Mouse (Mus musculus) limb, embryonic 14.5 days (tissue): Measurements from ENCODE around the gene Olfr1499. TPM values are rescaled to one million over a fixed set of nuclear protein-coding genes. Genes with fewer than 3 reads are reported as not detected.

ENCODE experiments used
- ATAC-seq: fragments of 200-750 bp; cut with Nextera tagmentation; 2 replicates; pipeline ENCODE4 v1.8.0; 2017; ENCODE audit warnings: low read depth, moderate number of reproducible peaks, moderate TSS enrichment; ENCODE audit not compliant: low FRiP score
- DNase-seq: peaks from one replicate; pipeline ENCODE4 v3.0.0-alpha.2; 2015; ENCODE audit warnings: low spot score
- H3K27ac ChIP-seq: fragments of 300-500 bp; sonication (generic); replicated peaks from 2 replicates; pipeline ENCODE4 v1.5.1; 2014; ENCODE audit warnings: low read depth, mild to moderate bottlenecking, low read length, moderate library complexity, mixed read lengths
- H3K27me3 ChIP-seq: fragments of 300-500 bp; sonication (generic); 2 replicates; pipeline ENCODE4 v1.6.1; 2014; ENCODE audit warnings: low read length, mixed read lengths; ENCODE audit not compliant: control insufficient read depth, insufficient read depth
- H3K36me3 ChIP-seq: fragments of 300-500 bp; sonication (generic); 2 replicates; pipeline ENCODE4 v1.6.1; 2014; ENCODE audit warnings: mild to moderate bottlenecking, low read length, moderate library complexity, mixed read lengths; ENCODE audit not compliant: control insufficient read depth, insufficient read depth
- H3K4me1 ChIP-seq: fragments of 300-500 bp; sonication (generic); 2 replicates; pipeline ENCODE4 v1.6.1; 2014; ENCODE audit warnings: antibody characterized with exemption, low read length, mixed read lengths; ENCODE audit not compliant: control insufficient read depth, insufficient read depth
- H3K4me2 ChIP-seq: fragments of 300-500 bp; sonication (generic); replicated peaks from 2 replicates; pipeline ENCODE4 v1.6.1; 2014; ENCODE audit warnings: low read depth, mild to moderate bottlenecking, low read length, moderate library complexity; ENCODE audit not compliant: severe bottlenecking
- H3K4me3 ChIP-seq: fragments of 300-500 bp; sonication (generic); replicated peaks from 2 replicates; pipeline ENCODE4 v1.5.1; 2014; ENCODE audit warnings: low read length
- H3K9ac ChIP-seq: fragments of 300-500 bp; sonication (generic); 2 replicates; pipeline ENCODE4 v1.6.1; 2014; ENCODE audit warnings: mild to moderate bottlenecking, low read depth, low read length, moderate library complexity; ENCODE audit not compliant: severe bottlenecking
- H3K9me3 ChIP-seq: fragments of 300-500 bp; sonication (generic); 2 replicates; pipeline ENCODE4 v1.6.1; 2016; ENCODE audit warnings: low read length; ENCODE audit not compliant: control insufficient read depth
- POLR2A ChIP-seq: fragments of 200-500 bp; IDR thresholded peaks from 2 replicates; pipeline ENCODE4 v1.8.0; 2012; ENCODE audit warnings: inconsistent platforms, mild to moderate bottlenecking, moderate library complexity, borderline replicate concordance; ENCODE audit not compliant: insufficient read depth, insufficient read length; ENCODE audit errors: extremely low read depth
- WGBS: fragments of 180-500 bp; shearing (Covaris S2); extraction: QIAGEN DNeasy Blood & Tissue Kit; methylation state at CpG from one replicate; pipeline ENCODE4 v1.1.7; 2014; 5-methylcytosine and 5-hydroxymethylcytosine counted together
- polyA plus RNA-seq, 2 experiments: library from polyadenylated mRNA; depleted of rRNA in 1 of 2; stranded (reverse) in 1 of 2; unstranded in 1 of 2; fragments of >200 nt; fragmentation: Nextera tagmentation in 1 of 2; extraction: Ambion mirVana in 1 of 2; gene quantifications; 2 replicates each; pipeline versions ENCODE4 v1.2.1 to v1.2.3; 2012 to 2014

Gene Olfr1499
- polyA plus RNA-seq, 2 experiments, result not detected

GRCm38 (mm10) chr19:13768565-13769276, 50.5 kb downstream of the Olfr1499 start:
- Histone ChIP-seq H3K9ac (no peak overlapping the region), H3K36me3 (no peaks in the 10 kb centered on the region), H3K4me1 (no peaks in the 10 kb centered on the region), H3K9me3 (no peaks in the 10 kb centered on the region), H3K27ac (no peak overlapping the region), H3K4me3 (no peak overlapping the region), H3K27me3 (no peaks in the 10 kb centered on the region), H3K4me2 (no peak overlapping the region)
- ATAC-seq (no peak), DNase-seq (no peak)
- 90% methylated on average over 9 of the region's 9 CpGs for WGBS
- TF ChIP-seq POLR2A, result no peak

- no peak for ATAC-seq
- no peaks in the 10 kb centered on the region for H3K36me3 ChIP-seq
- no peak within 1 kb of the TSS for H3K27ac ChIP-seq
- 82% methylated on average over 3 of the region's 3 CpGs for WGBS
- H3K9ac ChIP-seq, result no peak within 1 kb of the TSS
- DNase-seq, result no peak
- no peaks in the 10 kb centered on the region for H3K27me3 ChIP-seq
- no peaks in the 10 kb centered on the region for H3K4me1 ChIP-seq
- no peaks in the 10 kb centered on the region for H3K9me3 ChIP-seq
- H3K4me2 ChIP-seq, result no peak within 1 kb of the TSS
- TF ChIP-seq POLR2A, result no peak
- no peak within 1 kb of the TSS for H3K4me3 ChIP-seq
Measured at GRCm38 (mm10) chr19:13764306-13764705, 54.9 kb downstream of the Olfr1499 start, which contains the start of gene Olfr1495. TSS of gene Olfr1495 (plus strand) at chr19:13764606.

Other genes with a start within 250 kb of the Olfr1499 start
- gene Olfr1484, start 235.9 kb downstream of the Olfr1499 start, polyA plus RNA-seq (2012; rRNA removed), result not detected in 2 replicates
- gene Olfr1484, start 235.9 kb downstream of the Olfr1499 start, polyA plus RNA-seq (2014; fragmentation: Nextera tagmentation; extraction: Ambion mirVana), result not detected in 2 replicates
- not detected in 2 replicates for gene Olfr1487, start 202.1 kb downstream of the Olfr1499 start, polyA plus RNA-seq (2012; rRNA removed)
- gene Olfr1487, start 202.1 kb downstream of the Olfr1499 start, polyA plus RNA-seq (2014; fragmentation: Nextera tagmentation; extraction: Ambion mirVana), result not detected in 2 replicates
- not detected in 2 replicates for gene Olfr1489, start 187.8 kb downstream of the Olfr1499 start, polyA plus RNA-seq (2012; rRNA removed)
- not detected in 2 replicates for gene Olfr1489, start 187.8 kb downstream of the Olfr1499 start, polyA plus RNA-seq (2014; fragmentation: Nextera tagmentation; extraction: Ambion mirVana)
- gene Olfr1490, start 168.4 kb downstream of the Olfr1499 start, polyA plus RNA-seq (2012; rRNA removed), result not detected in 2 replicates
- gene Olfr1490, start 168.4 kb downstream of the Olfr1499 start, polyA plus RNA-seq (2014; fragmentation: Nextera tagmentation; extraction: Ambion mirVana), result not detected in 2 replicates
- gene Olfr1491, start 122.2 kb downstream of the Olfr1499 start, polyA plus RNA-seq (2012; rRNA removed), result not detected in 2 replicates
- gene Olfr1491, start 122.2 kb downstream of the Olfr1499 start, polyA plus RNA-seq (2014; fragmentation: Nextera tagmentation; extraction: Ambion mirVana), result not detected in 2 replicates
- gene Olfr1493-ps1, start 96.2 kb downstream of the Olfr1499 start, polyA plus RNA-seq (2012; rRNA removed), result not detected in 2 replicates
- gene Olfr1493-ps1, start 96.2 kb downstream of the Olfr1499 start, polyA plus RNA-seq (2014; fragmentation: Nextera tagmentation; extraction: Ambion mirVana), result not detected in 2 replicates
- gene Olfr1494, start 79.7 kb downstream of the Olfr1499 start, polyA plus RNA-seq (2012; rRNA removed), result not detected in 2 replicates
- not detected in 2 replicates for gene Olfr1494, start 79.7 kb downstream of the Olfr1499 start, polyA plus RNA-seq (2014; fragmentation: Nextera tagmentation; extraction: Ambion mirVana)
- gene Olfr1495, start 54.8 kb downstream of the Olfr1499 start, polyA plus RNA-seq (2012; rRNA removed), result not detected in 2 replicates
- not detected in 2 replicates for gene Olfr1495, start 54.8 kb downstream of the Olfr1499 start, polyA plus RNA-seq (2014; fragmentation: Nextera tagmentation; extraction: Ambion mirVana)
- gene Olfr1496, start 41.6 kb downstream of the Olfr1499 start, polyA plus RNA-seq (2012; rRNA removed), result not detected in 2 replicates
- not detected in 2 replicates for gene Olfr1496, start 41.6 kb downstream of the Olfr1499 start, polyA plus RNA-seq (2014; fragmentation: Nextera tagmentation; extraction: Ambion mirVana)
- gene Olfr1497, start 21.2 kb downstream of the Olfr1499 start, polyA plus RNA-seq (2012; rRNA removed), result not detected in 2 replicates
- not detected in 2 replicates for gene Olfr1497, start 21.2 kb downstream of the Olfr1499 start, polyA plus RNA-seq (2014; fragmentation: Nextera tagmentation; extraction: Ambion mirVana)
- not detected in 2 replicates for gene Olfr1500, start 11.0 kb upstream of the Olfr1499 start, polyA plus RNA-seq (2012; rRNA removed)
- not detected in 2 replicates for gene Olfr1500, start 11.0 kb upstream of the Olfr1499 start, polyA plus RNA-seq (2014; fragmentation: Nextera tagmentation; extraction: Ambion mirVana)
- gene Olfr1501, start 31.2 kb upstream of the Olfr1499 start, polyA plus RNA-seq (2012; rRNA removed), result not detected in 2 replicates
- not detected in 2 replicates for gene Olfr1501, start 31.2 kb upstream of the Olfr1499 start, polyA plus RNA-seq (2014; fragmentation: Nextera tagmentation; extraction: Ambion mirVana)
- gene Olfr1502, start 42.3 kb upstream of the Olfr1499 start, polyA plus RNA-seq (2012; rRNA removed), result not detected in 2 replicates
- not detected in 2 replicates for gene Olfr1502, start 42.3 kb upstream of the Olfr1499 start, polyA plus RNA-seq (2014; fragmentation: Nextera tagmentation; extraction: Ambion mirVana)
- not detected in 2 replicates for gene Olfr1504, start 78.5 kb upstream of the Olfr1499 start, polyA plus RNA-seq (2012; rRNA removed)
- not detected in 2 replicates for gene Olfr1504, start 78.5 kb upstream of the Olfr1499 start, polyA plus RNA-seq (2014; fragmentation: Nextera tagmentation; extraction: Ambion mirVana)
- not detected in 2 replicates for gene Olfr1505, start 94.1 kb upstream of the Olfr1499 start, polyA plus RNA-seq (2012; rRNA removed)
- not detected in 2 replicates for gene Olfr1505, start 94.1 kb upstream of the Olfr1499 start, polyA plus RNA-seq (2014; fragmentation: Nextera tagmentation; extraction: Ambion mirVana)